Mouse (Mus musculus) spleen, adult 2 months (tissue): ENCODE measurements around the gene Pde2a.

Experiments
- CTCF ChIP-seq: fragments of 200-500 bp; IDR thresholded peaks from 2 replicates; pipeline ENCODE4 v1.5.1; 2011; ENCODE audit warnings: mild to moderate bottlenecking, inconsistent platforms; ENCODE audit not compliant: insufficient read depth, insufficient read length, insufficient replicate concordance; ENCODE audit errors: extremely low read depth
- POLR2A ChIP-seq: fragments of 200-500 bp; IDR thresholded peaks from 2 replicates; pipeline ENCODE4 v1.6.1; 2011; ENCODE audit warnings: low read depth, low read length, inconsistent platforms

DNA sequence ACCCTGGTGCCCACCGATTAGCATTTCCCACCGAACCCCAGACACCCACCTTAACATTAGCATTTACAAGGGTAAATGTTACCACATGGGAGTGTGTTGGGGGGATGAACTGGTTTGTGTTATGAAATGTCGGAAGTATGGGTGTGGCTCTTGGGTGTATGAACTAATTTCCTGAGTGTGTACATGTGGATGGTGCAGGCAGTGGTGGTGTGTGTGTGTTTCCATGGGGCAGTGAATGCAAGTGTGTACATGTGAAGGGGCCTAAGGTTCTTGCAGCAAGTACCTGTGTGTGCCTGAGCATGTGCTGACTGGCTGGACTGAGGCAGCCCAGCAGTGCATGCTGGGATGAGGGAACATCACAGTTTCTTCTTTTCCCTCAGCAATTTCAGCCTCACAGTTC lies 76.9 kb downstream of the Pde2a start:
- TF ChIP-seq CTCF, result no peak
- TF ChIP-seq POLR2A, result no peak
